Mouse (Mus musculus): Measurements from ENCODE around the gene Cd72. TPM values are rescaled to one million over a fixed set of nuclear protein-coding genes. Genes with fewer than 3 reads are reported as not detected.

Cd72 gene
- total RNA-seq, 4 experiments from 2014 or later, result 0.24 to 1.1 (median 0.69) TPM

- DNase-seq (ENCODE audit: low spot score), result peak; percentile 86
These were observed 48.1 kb downstream of the Cd72 start for GRCm38 (mm10) chr4:43406162-43406971.

GRCm38 (mm10) chr4:43404697-43405096, 49.7 kb downstream of the Cd72 start:
- DNase-seq (ENCODE audit: low spot score), result no peak

GRCm38 (mm10) chr4:43402212-43402611, 52.2 kb downstream of the Cd72 start:
- peak; percentile 75 for DNase-seq (ENCODE audit: low spot score)

- no peak for DNase-seq (ENCODE audit: low spot score)
These were observed 52.9 kb downstream of the Cd72 start for GRCm38 (mm10) chr4:43401486-43401885.

GRCm38 (mm10) chr4:43400976-43401375, 53.5 kb downstream of the Cd72 start:
- DNase-seq (ENCODE audit: low spot score), result no peak

- peak; percentile 78 for DNase-seq (ENCODE audit: low spot score)
These were observed 54.9 kb downstream of the Cd72 start for GRCm38 (mm10) chr4:43399391-43400131.

GRCm38 (mm10) chr4:43398829-43399331, 55.5 kb downstream of the Cd72 start:
- peak; percentile 63 for DNase-seq (ENCODE audit: low spot score)

- DNase-seq (ENCODE audit: low spot score), result no peak
These were observed 56.4 kb downstream of the Cd72 start for GRCm38 (mm10) chr4:43398014-43398413.

Other genes with a start within 250 kb of the Cd72 start
- gene Atp8b5, start 187.5 kb downstream of the Cd72 start, total RNA-seq (2022), result under 1 TPM in 1 of 4 experiments, not detected in 3; 0.09 TPM
- gene Rusc2, start 72.6 kb downstream of the Cd72 start, total RNA-seq (2022), result 10 to 100 TPM; 47.4 to 58.6 (median 48.9) TPM
- not detected for gene Fam166b, start 25.5 kb downstream of the Cd72 start, total RNA-seq (2022)
- 10 to 100 TPM; 31.3 to 38.2 (median 35.2) TPM for gene Tesk1, start 12.7 kb downstream of the Cd72 start, total RNA-seq (2022)
- gene Sit1, start 29.1 kb upstream of the Cd72 start, total RNA-seq (2022), result not detected
- gene Ccdc107, start 38.3 kb upstream of the Cd72 start, total RNA-seq (2022), result 10 to 100 TPM; 28.7 to 39.4 (median 32.4) TPM
- gene Arhgef39, start 45.1 kb upstream of the Cd72 start, total RNA-seq (2022), result not detected
- 1 to 10 TPM in 1 of 4 experiments, under 1 TPM in 3; 0.25 to 1.0 (median 0.52) TPM for gene Car9, start 52.3 kb upstream of the Cd72 start, total RNA-seq (2022)
- 10 to 100 TPM; 25.4 to 34.9 (median 31.1) TPM for gene Tpm2, start 69.1 kb upstream of the Cd72 start, total RNA-seq (2022)
- 10 to 100 TPM; 39.7 to 48.8 (median 43.2) TPM for gene Creb3, start 107.7 kb upstream of the Cd72 start, total RNA-seq (2022)
- gene Tln1, start 108.1 kb upstream of the Cd72 start, total RNA-seq (2022), result 100 to 1,000 TPM in 2 of 4 experiments, 10 to 100 TPM in 2; 96.1 to 117 (median 101) TPM
- gene Rgp1, start 124.1 kb upstream of the Cd72 start, total RNA-seq (2022), result 10 to 100 TPM; 31.3 to 39.6 (median 34.6) TPM
- 10 to 100 TPM; 11.7 to 14.0 (median 13.0) TPM for gene Gba2, start 124.2 kb upstream of the Cd72 start, total RNA-seq (2022)
- under 1 TPM in 1 of 4 experiments, not detected in 3; 0.52 TPM for gene Msmp, start 129.9 kb upstream of the Cd72 start, total RNA-seq (2022)
- gene Npr2, start 177.3 kb upstream of the Cd72 start, total RNA-seq (2022), result 10 to 100 TPM; 41.4 to 57.5 (median 44.0) TPM
- gene Spag8, start 199.0 kb upstream of the Cd72 start, total RNA-seq (2022), result under 1 TPM in 1 of 4 experiments, not detected in 3; 0.53 TPM
- 100 to 1,000 TPM; 162 to 188 (median 167) TPM for gene Hint2, start 201.8 kb upstream of the Cd72 start, total RNA-seq (2022)
- gene Tmem8b, start 214.3 kb upstream of the Cd72 start, total RNA-seq (2022), result 10 to 100 TPM; 20.3 to 24.0 (median 21.7) TPM
- under 1 TPM; 0.14 to 0.38 (median 0.28) TPM for gene Fam221b, start 214.5 kb upstream of the Cd72 start, total RNA-seq (2022)
- not detected for gene Olfr70, start 246.2 kb upstream of the Cd72 start, total RNA-seq (2022)